Mouse (Mus musculus): ENCODE data around the gene Nme8.

Nme8 gene

DNA sequence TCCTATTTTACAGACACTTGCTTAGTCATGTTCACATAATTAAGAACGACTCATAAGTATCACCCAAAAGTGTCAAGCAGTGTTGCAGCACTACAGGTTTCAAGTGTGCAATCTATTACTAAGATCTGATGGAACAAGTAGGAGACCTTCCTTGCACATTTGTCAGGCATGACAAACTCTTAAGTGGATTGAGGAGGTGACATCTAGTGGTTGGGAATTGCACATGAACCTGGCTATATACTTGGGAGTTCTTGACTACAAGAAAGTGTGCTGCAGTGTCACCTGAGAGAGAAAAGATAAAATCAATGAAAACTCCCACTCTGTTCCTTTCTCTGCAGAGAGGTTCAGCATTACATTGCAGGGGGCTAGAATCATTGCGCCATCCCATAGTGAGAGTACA, 53.4 kb downstream of the Nme8 start:
- no peak for DNase-seq (ENCODE audit: extremely low read depth, insufficient read length, low spot score)

DNA sequence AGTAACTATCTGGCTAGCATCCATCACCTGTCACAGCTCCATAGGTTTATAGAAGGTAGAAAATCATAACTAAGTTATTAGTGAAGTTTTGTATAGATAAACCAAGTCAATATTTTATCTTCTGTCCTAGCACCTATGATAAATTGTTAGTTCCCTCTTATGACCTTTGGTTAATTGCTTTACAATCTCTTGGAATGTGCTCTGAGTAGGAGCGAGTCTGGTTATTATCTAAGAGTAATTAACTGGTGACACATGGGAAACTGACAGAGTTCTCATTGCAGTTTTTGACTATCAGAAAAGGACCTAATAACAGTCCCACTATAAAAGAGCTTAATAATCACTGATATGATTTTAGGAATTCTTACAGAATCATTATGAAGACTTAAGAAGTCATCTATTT, 54.1 kb downstream of the Nme8 start:
- DNase-seq (ENCODE audit: extremely low read depth, insufficient read length, low spot score): no peak

DNA sequence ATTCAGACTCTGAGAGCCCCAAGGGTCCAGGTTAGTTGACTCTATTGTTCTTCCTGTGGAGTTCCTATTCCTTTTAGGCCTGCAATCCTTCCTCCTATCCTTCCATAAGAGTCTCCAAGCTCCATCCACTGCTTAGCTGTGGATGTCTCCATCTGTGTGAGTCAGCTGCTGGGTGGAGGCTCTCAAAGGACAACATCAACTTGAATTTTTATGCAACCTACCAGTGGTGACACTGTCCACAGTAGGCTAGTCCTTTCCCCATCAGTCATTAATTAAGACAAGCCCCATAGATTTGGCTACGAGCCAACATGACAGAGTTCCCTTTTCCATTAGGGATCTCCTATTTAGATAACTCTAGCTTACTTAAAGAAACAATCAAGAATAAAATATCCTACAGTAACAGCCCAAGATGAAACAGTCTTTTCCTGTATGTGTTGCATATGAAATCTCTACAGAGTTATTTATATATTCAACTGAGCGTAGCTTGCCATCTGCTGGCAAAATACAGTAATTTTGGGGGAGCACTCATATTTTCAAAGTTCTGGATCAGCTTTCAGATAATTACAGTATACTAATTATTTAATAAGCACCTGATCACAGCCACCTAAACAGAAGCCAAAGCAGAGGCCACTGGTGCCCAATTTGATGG, 57.3 kb downstream of the Nme8 start:
- DNase-seq (ENCODE audit: extremely low read depth, insufficient read length, low spot score): no peak

- DNase-seq (ENCODE audit: extremely low read depth, insufficient read length, low spot score): no peak
Observed at GRCm38 (mm10) chr13:19636131-19636530, 61.5 kb downstream of the Nme8 start.

DNA sequence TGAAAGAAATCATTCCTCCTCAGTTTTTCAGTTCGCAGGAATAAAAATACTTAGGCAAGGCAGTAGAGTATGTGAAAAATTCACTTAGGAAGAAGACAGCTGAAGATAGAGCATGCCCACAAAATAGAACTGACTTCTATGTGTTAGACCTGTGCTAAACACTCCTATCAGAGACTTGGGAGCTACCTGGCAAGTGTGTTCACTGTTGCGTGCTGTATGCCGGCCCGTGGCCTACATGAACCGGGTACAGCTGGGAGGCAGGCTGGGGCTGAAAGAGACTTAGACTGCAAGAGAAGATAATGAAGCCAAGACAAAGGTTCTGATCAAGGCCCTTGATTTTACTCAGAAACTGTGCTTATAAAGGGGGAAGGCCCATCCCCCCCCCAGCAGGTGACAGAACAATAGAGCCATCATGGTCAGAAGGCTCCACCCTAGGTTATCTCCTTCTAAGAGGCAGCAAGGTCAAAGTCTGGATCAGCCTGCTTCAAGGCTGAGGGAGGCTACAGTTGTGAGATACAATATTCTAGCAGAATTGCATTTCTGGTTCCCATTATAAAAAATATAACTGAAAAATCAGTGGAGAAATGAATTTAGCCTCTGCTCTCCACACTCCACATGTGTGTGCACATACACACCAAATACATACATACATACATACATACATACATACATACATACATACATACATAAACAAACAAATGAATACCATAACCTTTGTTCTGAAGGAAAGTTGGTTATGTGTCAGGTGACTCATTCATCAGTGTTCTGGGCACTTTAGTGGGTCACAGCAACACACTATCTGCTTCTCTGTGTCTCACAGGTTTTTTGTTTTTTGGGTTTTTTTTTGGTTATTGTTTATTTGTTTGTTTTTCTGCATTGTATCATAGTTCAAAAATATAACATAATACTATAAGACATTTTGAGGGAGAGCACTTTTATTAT, 66.6 kb downstream of the Nme8 start:
- no peak for DNase-seq (ENCODE audit: extremely low read depth, insufficient read length, low spot score)

DNA sequence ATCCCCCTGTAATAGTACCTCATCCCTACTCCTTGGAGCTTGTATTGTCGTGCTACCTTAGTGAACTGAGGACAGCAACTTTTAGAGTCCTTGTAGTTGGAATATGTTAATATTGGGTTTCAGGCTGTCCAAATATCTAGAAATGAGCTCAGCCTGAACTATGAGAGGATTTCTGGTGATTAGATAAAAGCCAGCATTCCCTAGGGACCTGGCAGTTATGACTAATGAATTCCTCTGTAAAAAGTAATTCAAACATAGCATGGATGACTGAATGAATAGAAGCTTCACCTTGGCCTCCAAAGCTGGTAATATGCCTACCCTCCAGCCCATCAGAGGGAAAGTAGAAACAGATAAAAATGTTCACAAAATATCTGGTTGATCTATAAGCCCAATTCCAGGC, 71.1 kb downstream of the Nme8 start:
- no peak for DNase-seq (ENCODE audit: extremely low read depth, insufficient read length, low spot score)

DNA sequence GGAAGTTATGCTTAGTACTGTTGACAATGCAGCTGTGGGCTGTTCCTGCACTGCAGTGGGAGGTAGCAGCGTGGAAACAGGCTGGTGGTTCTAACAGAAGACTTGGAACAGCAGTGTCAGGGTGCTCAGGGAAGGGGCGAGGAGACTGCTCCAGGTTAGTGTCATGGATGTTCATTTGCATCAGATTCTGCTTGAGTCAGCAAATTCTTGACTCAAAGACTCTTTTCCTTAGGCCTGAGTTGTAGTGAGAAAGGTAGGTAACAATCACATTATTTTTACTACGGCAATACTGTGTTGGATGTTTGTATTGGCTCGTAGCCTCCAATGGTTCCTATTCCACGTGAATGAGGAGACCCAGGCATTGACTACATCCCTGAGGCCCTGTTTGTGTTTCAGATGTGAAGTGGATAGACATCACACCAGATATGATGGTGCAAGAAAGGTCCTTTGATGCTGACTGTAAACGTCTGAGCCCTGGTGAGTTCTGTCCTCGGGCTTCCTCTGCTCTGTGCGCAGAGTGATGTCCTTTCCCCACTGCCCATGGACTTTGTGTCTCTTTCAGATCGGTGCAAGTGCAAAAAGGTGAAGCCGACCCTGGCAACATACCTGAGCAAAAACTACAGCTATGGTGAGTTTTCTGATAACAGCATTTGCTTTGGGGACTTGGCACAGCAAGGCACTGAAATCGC, 72.8 kb downstream of the Nme8 start:
- DNase-seq (ENCODE audit: extremely low read depth, insufficient read length, low spot score): no peak

DNA sequence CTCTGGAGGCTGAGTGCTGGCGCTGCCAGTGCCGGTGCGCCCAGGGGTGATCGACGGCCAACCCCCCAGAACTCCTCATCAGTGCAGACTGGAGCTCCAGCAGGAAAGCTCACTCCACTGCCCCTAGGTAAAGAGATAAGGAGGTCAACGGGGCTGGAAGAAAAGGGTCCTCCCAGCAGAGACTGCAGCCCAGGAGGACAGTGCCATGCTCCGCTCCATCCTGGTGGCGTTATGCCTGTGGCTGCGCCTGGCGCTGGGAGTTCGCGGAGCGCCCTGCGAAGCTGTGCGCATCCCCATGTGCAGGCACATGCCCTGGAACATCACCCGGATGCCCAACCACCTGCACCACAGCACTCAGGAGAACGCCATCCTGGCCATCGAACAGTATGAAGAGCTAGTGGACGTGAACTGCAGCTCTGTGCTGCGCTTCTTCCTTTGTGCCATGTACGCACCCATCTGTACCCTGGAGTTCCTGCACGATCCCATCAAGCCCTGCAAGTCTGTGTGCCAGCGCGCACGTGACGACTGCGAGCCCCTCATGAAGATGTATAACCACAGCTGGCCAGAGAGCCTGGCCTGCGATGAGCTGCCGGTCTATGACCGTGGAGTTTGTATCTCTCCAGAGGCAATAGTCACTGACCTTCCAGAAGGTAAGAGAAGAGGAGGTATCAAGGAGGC, 74.2 kb downstream of the Nme8 start:
- DNase-seq (ENCODE audit: extremely low read depth, insufficient read length, low spot score): no peak

- no peak for DNase-seq (ENCODE audit: extremely low read depth, insufficient read length, low spot score)
Observed at GRCm38 (mm10) chr13:19622573-19623227, 74.9 kb downstream of the Nme8 start, which contains the start of gene Sfrp4. Gene Sfrp4, plus strand, starts transcription at chr13:19623104.

DNA sequence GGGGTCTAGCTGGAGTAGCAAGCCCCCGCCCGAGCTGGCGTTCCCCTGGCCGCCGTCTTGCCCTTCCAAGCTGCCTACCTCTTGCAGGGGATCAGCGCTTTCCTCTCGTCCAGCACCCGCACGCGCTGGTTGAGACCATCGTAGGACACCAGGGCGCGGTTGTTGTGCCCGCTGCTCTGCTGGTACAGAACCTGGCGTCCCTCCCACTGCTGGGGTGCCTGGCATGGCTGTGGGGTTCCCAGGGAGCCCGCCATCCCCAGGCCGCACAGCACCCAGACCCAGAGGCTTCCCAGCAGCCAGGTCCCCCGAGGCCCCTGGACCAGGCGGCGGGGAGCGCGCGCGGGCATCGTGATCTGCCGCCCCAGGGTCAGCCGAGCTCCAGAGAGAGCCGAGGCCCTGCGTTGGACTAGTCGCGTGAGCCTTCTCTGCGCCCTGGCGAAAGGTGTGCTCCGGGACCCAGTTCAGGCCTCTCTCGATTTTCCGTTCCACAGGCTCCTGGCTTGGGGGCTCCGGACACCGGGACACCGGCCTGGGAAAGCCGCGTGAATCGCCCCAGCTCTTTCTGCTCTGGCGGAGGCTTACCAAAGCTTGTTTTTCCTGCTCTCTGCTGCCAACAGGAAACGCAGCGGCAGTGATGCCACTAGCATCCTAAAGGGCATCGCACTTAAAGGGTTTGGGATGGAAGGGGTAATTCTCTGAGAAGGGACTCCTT, 78.2 kb downstream of the Nme8 start, which contains the start of gene Epdr1:
TSS of gene Epdr1 (minus strand) at position 712 of the 712 bp plus-strand sequence.
- DNase-seq (ENCODE audit: extremely low read depth, insufficient read length, low spot score): peak; percentile 86

DNA sequence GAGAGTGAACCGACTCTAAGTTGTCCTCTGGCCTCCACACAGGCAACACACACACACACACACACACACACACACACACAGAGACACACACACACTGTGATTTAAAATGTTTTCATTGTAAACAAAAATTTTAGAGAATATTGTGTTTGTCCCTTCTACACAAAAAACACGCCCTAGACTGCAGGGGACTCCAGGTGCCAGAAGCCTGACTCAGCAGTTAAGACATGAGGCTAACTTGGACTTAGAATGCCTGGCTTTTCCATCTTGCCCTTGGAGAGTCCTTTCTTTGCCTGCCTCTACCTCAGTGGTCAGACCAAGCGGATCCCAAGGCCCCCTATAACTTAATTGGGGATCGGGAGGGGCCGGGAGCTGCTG, 78.8 kb downstream of the Nme8 start:
- DNase-seq (ENCODE audit: extremely low read depth, insufficient read length, low spot score): no peak

DNA sequence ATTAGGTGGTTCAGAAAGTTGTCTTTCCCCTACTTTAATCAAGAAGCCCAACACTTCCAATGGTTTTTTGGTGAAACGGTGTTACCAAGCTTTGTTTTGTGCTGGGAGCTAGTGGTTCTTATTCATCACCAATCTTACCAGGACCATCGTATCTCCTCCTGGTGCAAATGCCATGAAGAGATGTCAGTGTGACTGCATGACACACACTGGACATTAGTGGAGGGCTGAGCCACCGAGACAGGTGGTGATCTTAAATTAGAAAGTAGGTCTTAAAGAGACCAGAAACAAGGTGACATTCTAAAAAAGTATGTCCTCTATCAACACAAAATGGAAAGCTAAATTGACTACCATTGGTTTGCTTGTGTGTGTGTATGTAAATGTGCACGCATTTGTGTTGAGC, 79.5 kb downstream of the Nme8 start:
- DNase-seq (ENCODE audit: extremely low read depth, insufficient read length, low spot score): no peak

DNA sequence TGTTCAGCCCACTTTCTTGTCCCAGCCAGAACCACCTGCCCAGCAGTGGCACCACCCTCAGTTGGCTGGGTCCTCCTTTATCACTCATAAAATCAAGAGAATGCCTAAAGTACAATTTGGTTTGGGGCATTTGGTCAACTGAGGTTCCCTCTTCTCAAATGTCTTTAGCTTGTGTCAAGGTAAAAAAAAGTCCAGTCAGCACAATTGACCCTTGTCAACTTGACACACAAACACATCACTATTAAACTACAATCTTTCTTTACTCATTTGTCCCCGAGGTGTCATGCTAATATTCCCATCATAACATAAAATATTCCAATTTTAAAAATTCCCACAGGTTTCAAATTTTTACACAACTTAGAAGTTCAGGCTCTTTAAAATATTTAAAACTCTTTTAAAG, 83.3 kb downstream of the Nme8 start:
- DNase-seq (ENCODE audit: extremely low read depth, insufficient read length, low spot score): no peak

DNA sequence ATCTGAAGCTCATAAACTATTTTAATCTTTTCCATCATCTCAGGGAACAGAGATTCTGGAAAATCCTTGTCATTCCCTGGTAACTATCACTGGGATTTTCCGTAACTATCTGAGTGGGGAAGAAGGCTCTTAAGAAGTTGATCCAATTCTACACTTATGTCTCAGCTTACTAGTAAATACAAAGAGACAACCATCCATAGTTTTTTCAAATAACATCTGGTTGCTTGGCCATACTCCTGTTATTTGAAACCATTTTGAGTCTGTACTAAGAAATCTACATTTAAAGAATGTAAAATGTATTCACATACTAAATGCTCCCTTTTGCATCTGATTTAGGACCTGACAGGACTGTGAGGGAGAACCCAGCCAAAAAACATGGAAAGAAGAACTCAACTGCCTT, 84.2 kb downstream of the Nme8 start:
- no peak for DNase-seq (ENCODE audit: extremely low read depth, insufficient read length, low spot score)

- DNase-seq (ENCODE audit: extremely low read depth, insufficient read length, low spot score): no peak
Observed at GRCm38 (mm10) chr13:19612963-19613362, 84.6 kb downstream of the Nme8 start.

GRCm38 (mm10) chr13:19612348-19612747, 85.2 kb downstream of the Nme8 start:
- no peak for DNase-seq (ENCODE audit: extremely low read depth, insufficient read length, low spot score)

DNA sequence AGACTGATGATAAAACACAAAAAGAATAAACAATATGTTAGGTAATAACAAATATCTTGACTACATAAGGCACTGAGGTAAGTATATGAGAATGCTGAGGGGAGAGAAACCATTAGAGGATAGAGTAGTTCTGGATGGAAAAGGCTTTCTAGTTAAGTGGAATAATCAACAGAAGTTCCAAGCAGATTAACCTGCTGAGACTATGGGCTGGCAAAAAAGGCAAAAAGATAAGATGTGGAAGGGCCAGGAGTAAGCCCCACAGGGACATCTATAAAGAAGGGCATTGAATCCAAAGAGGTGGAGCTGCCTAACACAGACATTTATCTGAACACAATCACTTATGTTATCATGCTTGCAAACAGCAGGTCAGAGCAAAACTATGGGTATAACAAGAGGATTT, 89.5 kb downstream of the Nme8 start:
- no peak for DNase-seq (ENCODE audit: extremely low read depth, insufficient read length, low spot score)

DNA sequence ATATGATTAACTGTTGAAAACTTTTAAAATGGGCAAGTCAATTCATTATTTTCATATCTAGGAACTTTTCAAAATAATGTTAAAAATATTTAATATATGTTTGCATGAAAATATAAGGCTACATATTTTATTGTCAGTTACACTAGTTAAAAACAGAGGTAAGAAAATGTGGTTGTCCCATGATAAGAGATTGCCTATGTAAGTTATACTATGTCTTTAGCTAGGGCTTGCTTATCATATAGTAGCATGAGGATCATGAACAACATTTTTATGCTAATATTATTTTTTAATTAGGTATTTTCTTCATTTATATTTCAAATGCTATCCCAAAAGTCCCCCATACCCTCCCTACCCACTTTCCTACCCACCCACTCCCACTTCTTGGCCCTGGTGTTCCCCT, 92.7 kb downstream of the Nme8 start:
- no peak for DNase-seq (ENCODE audit: extremely low read depth, insufficient read length, low spot score)

DNA sequence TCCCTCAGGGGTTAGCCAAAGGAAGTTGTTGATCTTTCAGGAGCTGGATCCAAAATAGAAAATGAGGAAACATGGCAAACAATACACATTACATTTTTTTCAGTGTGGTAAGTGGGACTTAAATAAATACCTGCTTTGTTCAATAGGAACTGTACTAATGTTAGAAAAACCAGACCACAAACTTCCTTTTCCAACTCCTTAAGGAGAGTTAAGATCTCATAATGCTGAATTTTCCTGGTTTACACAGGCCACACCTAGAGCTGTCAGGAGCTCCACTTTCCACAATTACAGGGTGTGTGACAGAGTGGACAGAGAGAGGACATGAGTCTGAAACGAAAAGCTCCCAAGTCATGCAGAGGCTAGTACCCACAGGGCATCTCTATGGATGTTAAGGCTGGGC, 93.9 kb downstream of the Nme8 start:
- DNase-seq (ENCODE audit: extremely low read depth, insufficient read length, low spot score): no peak

- DNase-seq (ENCODE audit: extremely low read depth, insufficient read length, low spot score): no peak
Observed at GRCm38 (mm10) chr13:19602531-19602930, 95.1 kb downstream of the Nme8 start.
